Mouse (Mus musculus) liver, postnatal 0 days (tissue): ENCODE data around the gene Hnrnpa0. TPM values are rescaled to one million over a fixed set of nuclear protein-coding genes. Genes with fewer than 3 reads are reported as not detected.

Experiments used
- ATAC-seq: fragments of 200-750 bp; cut with Nextera tagmentation; 2 replicates; pipeline ENCODE4 v1.8.0; 2017; ENCODE audit warnings: mild to moderate bottlenecking, moderate library complexity
- DNase-seq: peaks from one replicate; pipeline ENCODE4 v3.0.0-alpha.2; 2016
- H3K27ac ChIP-seq: fragments of 300-500 bp; sonication (generic); 2 replicates; pipeline ENCODE4 v1.5.1; 2014; ENCODE audit warnings: antibody characterized with exemption, moderate library complexity, mild to moderate bottlenecking, low read depth
- H3K27me3 ChIP-seq: fragments of 300-500 bp; sonication (generic); 2 replicates; pipeline ENCODE4 v1.6.1; 2014; ENCODE audit warnings: low read length, control low read depth, mixed read lengths; ENCODE audit not compliant: insufficient read depth
- H3K36me3 ChIP-seq: fragments of 300-500 bp; sonication (generic); replicated peaks from 2 replicates; pipeline ENCODE4 v1.6.1; 2014; ENCODE audit warnings: mild to moderate bottlenecking, control low read depth, low read length, moderate library complexity, mixed read lengths; ENCODE audit not compliant: insufficient read depth
- H3K4me1 ChIP-seq: fragments of 300-500 bp; sonication (generic); 2 replicates; pipeline ENCODE4 v1.6.1; 2014; ENCODE audit warnings: antibody characterized with exemption, mild to moderate bottlenecking, control low read depth; ENCODE audit not compliant: insufficient read depth
- H3K4me2 ChIP-seq: fragments of 300-500 bp; sonication (generic); 2 replicates; pipeline ENCODE4 v1.6.1; 2014; ENCODE audit warnings: low read depth, mild to moderate bottlenecking, low read length, moderate library complexity, mixed read lengths
- H3K4me3 ChIP-seq: fragments of 300-500 bp; sonication (generic); 2 replicates; pipeline ENCODE4 v1.5.1; 2014; ENCODE audit warnings: low read depth, low read length
- H3K9ac ChIP-seq: fragments of 300-500 bp; sonication (generic); replicated peaks from 2 replicates; pipeline ENCODE4 v1.6.1; 2014; ENCODE audit warnings: mild to moderate bottlenecking, moderate library complexity
- H3K9me3 ChIP-seq: fragments of 300-500 bp; sonication (generic); 2 replicates; pipeline ENCODE4 v1.6.1; 2016; ENCODE audit warnings: mild to moderate bottlenecking, control low read depth, low read length, mixed read lengths
- CTCF ChIP-seq: sonication (generic); IDR thresholded peaks from 2 replicates; pipeline ENCODE4 v1.5.1; 2016; ENCODE audit warnings: antibody characterized with exemption, low read depth
- EP300 ChIP-seq: IDR thresholded peaks from 2 replicates; pipeline ENCODE4 v1.6.1; 2016; ENCODE audit warnings: antibody characterized with exemption, low read depth, mild to moderate bottlenecking
- WGBS: fragments of 180-500 bp; shearing (Covaris S2); extraction: QIAGEN DNeasy Blood & Tissue Kit; methylation state at CpG from one replicate; pipeline ENCODE4 v1.1.7; 2014; ENCODE audit not compliant: insufficient replicate concordance; 5-methylcytosine and 5-hydroxymethylcytosine counted together
- polyA plus RNA-seq: library from polyadenylated mRNA; unstranded; fragments of >200 nt; fragmentation: Nextera tagmentation; extraction: Ambion mirVana; gene quantifications from 2 replicates; pipeline ENCODE4 v1.2.1, GENCODE M21; 2015

Gene Hnrnpa0
- polyA plus RNA-seq, 1 experiment from 2014 or later = 11.0 TPM

DNA sequence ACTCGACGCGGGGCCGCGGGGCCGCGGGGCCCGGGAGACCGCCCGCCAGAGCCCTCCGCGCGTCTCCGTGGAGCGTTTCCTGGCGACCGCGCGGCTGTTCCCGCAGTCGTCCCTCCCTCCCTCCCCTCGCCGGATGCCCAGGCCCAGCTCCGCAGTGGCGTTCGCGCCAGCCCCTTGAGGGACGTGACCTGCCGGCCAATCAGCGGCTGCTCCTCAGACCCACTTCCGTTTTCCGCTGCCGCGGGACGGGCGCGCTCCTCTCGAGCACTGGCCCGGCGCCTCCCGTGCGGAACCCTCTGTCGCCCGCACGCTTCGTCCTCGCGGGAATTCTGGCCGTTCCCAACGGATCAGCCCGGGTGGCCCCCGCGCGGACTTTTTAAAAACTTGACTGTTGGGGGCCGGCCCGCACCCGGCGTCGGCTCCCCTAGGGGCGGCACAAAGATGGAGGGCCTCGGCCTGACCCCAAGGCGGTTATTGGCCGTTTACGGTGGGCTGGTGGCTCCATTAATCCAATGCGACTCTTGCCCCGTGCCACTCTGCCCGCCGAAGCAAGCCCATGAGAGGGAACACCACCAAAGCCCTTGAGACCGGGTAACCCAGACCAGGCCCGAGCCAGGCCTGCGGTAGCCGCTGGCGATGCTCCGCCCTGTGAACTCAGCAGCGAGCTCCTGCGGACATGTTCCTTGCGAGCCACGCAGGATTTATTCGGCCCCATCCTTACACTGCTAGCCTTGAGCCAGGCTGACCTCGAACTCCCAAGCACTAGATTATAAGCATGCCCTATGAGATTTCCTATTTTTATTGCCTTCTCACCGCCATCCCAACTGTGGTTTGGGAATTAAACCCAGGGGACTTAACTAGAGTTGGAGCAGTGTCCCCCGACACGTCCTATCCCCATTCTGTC lies 664 bp upstream of the Hnrnpa0 start:
- peaks cover 17% of the 10 kb centered on the region for H3K4me1 ChIP-seq
- H3K27me3 ChIP-seq = no peaks in the 10 kb centered on the region
- H3K27ac ChIP-seq = peak overlapping the region; percentile 99
- WGBS = 2% methylated on average over 73 of the region's 83 CpGs
- TF ChIP-seq EP300 (no peak; the same call in 1 of the 2 replicates), CTCF (no peak)
- H3K9me3 ChIP-seq = no peaks in the 10 kb centered on the region
- ATAC-seq = peak; percentile 93
- peak overlapping the region; percentile 74 for H3K4me2 ChIP-seq
- DNase-seq = peak; percentile 96
- H3K9ac ChIP-seq = peak overlapping the region; percentile 99
- H3K4me3 ChIP-seq = peak overlapping the region; percentile 96
- H3K36me3 ChIP-seq = peaks cover 5% of the 10 kb centered on the region; the same call in 1 of the 2 replicates

DNA sequence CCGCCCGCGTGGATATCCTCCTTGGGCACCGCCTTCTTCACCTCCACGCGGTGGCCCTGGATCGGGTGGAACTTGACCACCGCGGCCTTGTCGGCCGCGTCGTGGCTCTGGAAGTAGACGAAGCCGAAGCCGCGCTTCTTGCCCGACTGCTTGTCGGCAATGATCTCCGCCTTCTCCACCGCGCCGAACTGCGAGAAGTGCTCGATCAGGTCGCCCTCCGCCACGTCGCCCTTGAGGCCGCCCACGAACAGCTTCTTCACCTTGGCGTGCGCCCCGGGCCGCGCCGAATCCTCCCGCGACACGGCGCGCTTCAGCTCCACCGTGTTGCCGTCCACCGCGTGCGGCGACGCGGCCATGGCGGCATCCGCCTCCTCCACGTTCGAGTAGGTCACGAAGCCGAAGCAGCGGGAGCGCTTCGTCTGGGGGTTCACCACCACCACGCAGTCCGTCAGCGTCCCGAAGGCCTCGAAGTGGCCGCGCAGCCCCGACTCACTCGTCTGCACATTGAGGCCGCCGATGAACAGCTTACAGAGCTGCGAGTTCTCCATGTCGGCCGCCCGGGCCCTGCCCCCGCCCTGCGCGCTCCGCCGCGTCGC lies 492 bp downstream of the Hnrnpa0 start:
- peak overlapping the region; percentile 99 for H3K27ac ChIP-seq
- WGBS = 0% methylated on average over 70 of the region's 81 CpGs
- peak overlapping the region; percentile 74 for H3K4me2 ChIP-seq
- H3K9me3 ChIP-seq = no peaks in the 10 kb centered on the region
- DNase-seq (peak; percentile 74), ATAC-seq (peak; percentile 18)
- peaks cover 21% of the 10 kb centered on the region for H3K4me1 ChIP-seq
- H3K4me3 ChIP-seq = peak overlapping the region; percentile 96
- H3K36me3 ChIP-seq = peaks cover 5% of the 10 kb centered on the region; the same call in 1 of the 2 replicates
- H3K9ac ChIP-seq = peak overlapping the region; percentile 99
- H3K27me3 ChIP-seq = no peaks in the 10 kb centered on the region
- TF ChIP-seq EP300 (no peak), CTCF (no peak)

DNA sequence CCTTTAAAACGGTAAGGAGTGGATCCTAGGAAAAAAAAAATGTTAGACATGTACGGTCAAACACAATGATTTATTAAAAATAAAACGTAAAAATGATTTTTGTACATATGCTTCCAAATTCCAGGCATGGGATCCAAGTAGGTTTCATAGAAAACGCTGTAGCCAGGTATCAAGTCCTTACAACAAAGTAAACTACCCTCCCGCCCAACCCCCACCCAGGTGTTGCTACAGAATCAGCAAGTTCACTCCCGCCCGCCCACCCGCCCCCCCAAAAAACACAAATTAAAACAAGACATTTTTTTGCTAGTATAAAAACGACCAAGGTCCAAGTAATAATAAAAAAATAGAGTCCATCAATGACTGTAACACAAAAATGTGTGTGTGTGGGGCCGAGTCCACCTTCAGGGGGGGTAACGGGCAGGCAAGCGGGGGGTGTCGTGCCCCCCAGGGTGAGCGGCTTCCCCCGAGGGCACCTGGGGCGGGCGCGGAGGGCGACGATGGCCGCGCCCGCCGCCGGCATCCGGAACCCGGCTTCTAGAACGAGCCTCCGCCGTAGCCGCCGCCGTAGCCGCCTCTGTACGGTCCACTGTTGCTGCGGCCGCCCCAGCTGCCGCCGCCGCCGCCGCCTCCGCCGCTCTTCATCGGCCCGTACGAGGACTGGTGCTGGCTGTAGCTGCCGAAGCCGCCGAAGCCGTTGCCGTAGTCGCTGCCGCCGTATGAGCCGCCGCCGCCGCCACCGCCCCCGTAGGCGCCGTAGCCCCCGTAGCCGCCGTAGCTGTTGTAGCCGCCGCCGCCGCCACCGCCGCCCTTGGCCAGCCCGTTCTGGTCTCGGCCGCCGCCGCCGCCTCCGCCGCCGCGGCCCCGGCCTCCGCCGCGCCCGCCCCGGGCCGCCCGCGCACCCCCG lies 1.2 kb downstream of the Hnrnpa0 start:
- ATAC-seq (no peak), DNase-seq (peak; percentile 70)
- TF ChIP-seq EP300 = no peak
- TF ChIP-seq CTCF = no peak
- Histone ChIP-seq H3K4me3 (peak overlapping the region; percentile 96), H3K9me3 (no peaks in the 10 kb centered on the region), H3K4me1 (peaks cover 21% of the 10 kb centered on the region), H3K27me3 (no peaks in the 10 kb centered on the region), H3K36me3 (peaks cover 5% of the 10 kb centered on the region; the same call in 1 of the 2 replicates), H3K9ac (peak overlapping the region; percentile 99), H3K4me2 (peak overlapping the region; percentile 74), H3K27ac (peak overlapping the region; percentile 99)
- WGBS = under 1% methylated on average over 63 of the region's 92 CpGs

DNA sequence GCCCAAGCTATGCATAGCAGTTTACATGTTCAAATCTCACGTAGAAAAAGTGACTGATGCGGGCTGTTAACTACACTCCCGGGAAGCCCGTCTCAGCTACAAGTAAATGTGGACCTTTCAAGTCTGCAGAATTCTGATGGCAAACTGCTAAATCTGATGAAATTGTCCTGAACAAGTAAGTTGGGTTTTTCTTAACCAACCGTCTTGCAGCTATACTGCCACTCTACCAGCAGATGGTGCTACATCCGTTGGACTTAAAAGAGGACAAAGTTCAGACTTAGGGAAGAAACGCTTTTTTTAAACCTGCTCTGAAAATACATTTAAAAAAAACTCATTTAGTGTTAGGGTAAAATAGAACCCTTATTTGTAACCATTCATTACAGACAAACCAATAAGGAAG lies 2.2 kb downstream of the Hnrnpa0 start:
- no peak overlapping the region for H3K9ac ChIP-seq
- peak overlapping the region; percentile 74 for H3K4me2 ChIP-seq
- H3K27me3 ChIP-seq = no peaks in the 10 kb centered on the region
- DNase-seq (peak; percentile 27), ATAC-seq (no peak)
- peak overlapping the region; percentile 45; the same call in 1 of the 2 replicates for H3K27ac ChIP-seq
- H3K9me3 ChIP-seq = no peaks in the 10 kb centered on the region
- peaks cover 29% of the 10 kb centered on the region for H3K4me1 ChIP-seq
- H3K4me3 ChIP-seq = peak overlapping the region; percentile 96
- 31% methylated on average over 7 of the region's 7 CpGs for WGBS
- H3K36me3 ChIP-seq = peaks cover 5% of the 10 kb centered on the region; the same call in 1 of the 2 replicates
- TF ChIP-seq EP300 (peak; percentile 31; the same call in 1 of the 2 replicates), CTCF (peak; percentile 92)

DNA sequence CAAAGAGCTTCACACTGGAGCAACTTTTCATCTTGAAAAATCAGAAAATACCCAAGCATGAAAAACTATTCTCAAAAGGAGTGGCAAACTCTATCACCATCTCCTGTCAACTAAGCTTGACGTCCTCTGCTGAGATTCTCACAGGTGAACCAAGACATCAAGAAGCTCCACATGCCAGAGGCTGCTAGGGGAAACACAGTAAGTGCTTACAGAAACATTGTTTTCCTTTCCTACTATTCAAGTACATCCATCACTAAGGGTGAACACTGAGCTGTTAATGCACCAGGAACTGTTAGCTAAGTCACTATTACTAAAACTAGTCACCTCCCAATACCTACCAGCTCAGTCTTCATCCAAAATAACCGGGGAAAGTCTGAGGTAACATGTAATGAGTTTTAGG lies 3.4 kb downstream of the Hnrnpa0 start:
- Histone ChIP-seq H3K27me3 (no peaks in the 10 kb centered on the region), H3K4me3 (no peak overlapping the region), H3K4me1 (peaks cover 25% of the 10 kb centered on the region), H3K9me3 (no peaks in the 10 kb centered on the region), H3K9ac (no peak overlapping the region), H3K4me2 (no peak overlapping the region), H3K27ac (no peak overlapping the region), H3K36me3 (peaks cover 5% of the 10 kb centered on the region; the same call in 1 of the 2 replicates)
- TF ChIP-seq CTCF (no peak), EP300 (no peak)
- 56% methylated on average over 2 of the region's 2 CpGs for WGBS
- DNase-seq (no peak), ATAC-seq (no peak)
